Mouse (Mus musculus): Measurements from ENCODE around the gene Ermn. TPM values are rescaled to one million over a fixed set of nuclear protein-coding genes. Genes with fewer than 3 reads are reported as not detected.

Gene Ermn
- total RNA-seq (2018; cell fraction: chromatin; rRNA removed): not detected
- not detected for total RNA-seq (2018; cell fraction: cytosol; rRNA removed)
- not detected for total RNA-seq (2018; cell fraction: nucleus; rRNA removed)
- polyA plus RNA-seq (2018): not detected in 3 replicates

DNA sequence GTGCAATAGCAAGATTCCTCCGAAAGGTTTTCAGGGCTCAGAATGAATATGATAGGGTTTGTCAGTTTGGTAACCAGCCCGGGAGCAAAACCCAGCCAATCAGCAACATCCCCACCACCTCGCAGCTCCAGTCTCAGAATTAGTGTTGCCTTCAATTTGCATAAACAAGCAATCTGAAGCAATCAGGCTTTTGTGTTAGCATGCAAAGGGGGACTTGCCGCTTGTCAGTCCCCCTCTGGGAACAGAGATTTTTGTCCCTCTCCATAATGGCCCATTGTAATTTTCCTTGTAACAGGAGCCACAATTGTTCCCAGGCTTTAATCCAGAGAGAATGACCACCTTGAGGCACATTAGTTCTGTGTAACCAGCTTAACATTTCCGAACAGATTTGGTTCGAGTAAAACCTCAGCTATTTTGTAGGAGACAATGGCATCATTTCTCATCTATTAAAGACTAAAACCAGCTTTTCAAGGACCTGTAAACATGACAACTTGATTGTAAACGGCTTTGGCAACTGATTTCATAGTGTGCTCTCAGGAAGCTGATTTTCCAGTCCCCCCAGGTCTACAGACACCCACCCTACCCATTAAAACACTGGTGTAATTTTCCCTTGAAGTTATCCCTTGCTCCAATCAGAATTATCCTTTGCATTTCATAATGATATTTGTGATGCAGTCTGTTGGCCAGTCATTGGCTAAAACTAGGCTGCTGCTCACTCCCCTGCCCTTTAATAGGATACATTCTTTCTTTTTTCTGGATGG is at the start of gene Ermn:
Ermn (minus strand) TSS at position 44 of the 761 bp plus-strand sequence.
- Histone ChIP-seq H3K36me3 (ENCODE audit: inconsistent target) (no peaks in the 10 kb centered on the region), H3K27ac (no peak within 1 kb of the TSS), H3K79me2 (ENCODE audit: inconsistent target) (no peaks in the 10 kb centered on the region), H3K4me3 (ENCODE audit: inconsistent target) (no peak within 1 kb of the TSS)
- WGBS (ENCODE audit: missing documents): 87% methylated on average over 7 of the region's 7 CpGs

- Histone ChIP-seq H3K36me3 (ENCODE audit: inconsistent target) (no peaks in the 10 kb centered on the region), H3K27ac (no peak overlapping the region), H3K4me3 (ENCODE audit: inconsistent target) (no peak overlapping the region), H3K79me2 (ENCODE audit: inconsistent target) (no peaks in the 10 kb centered on the region)
- WGBS (ENCODE audit: missing documents): 100% methylated on average over 1 of the region's 1 CpGs
Measured at GRCm38 (mm10) chr2:58094818-58095217, 42.2 kb upstream of the Ermn start.

- H3K4me3 ChIP-seq (ENCODE audit: inconsistent target): no peak overlapping the region
Measured at GRCm38 (mm10) chr2:58086420-58086819, 33.8 kb upstream of the Ermn start.

DNA sequence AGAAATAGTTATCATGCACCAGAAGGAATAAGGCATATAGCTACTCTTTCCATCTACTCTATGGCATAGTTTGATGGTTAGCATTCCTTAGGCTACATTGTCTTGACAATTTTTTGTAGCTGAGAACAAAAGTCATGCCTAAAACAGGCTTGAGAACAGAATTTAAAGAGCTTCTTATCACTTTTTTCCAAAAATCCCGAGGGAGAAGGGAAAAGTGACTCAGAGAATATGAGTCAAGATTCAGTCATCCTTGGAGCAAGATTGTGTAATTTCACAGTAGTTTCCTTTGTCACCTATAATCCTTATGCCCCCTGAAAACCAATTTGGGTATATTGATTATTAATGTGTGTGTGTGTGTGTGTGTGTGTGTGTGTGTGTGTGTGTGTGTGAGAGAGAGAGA is 27.2 kb upstream of the Ermn start:
- H3K4me3 ChIP-seq (ENCODE audit: inconsistent target): no peak overlapping the region
- H3K36me3 ChIP-seq (ENCODE audit: inconsistent target): no peaks in the 10 kb centered on the region
- no peak overlapping the region for H3K27ac ChIP-seq
- H3K79me2 ChIP-seq (ENCODE audit: inconsistent target): no peaks in the 10 kb centered on the region
- WGBS (ENCODE audit: missing documents): 82% methylated on average over 1 of the region's 1 CpGs

More at GRCm38 (mm10) chr2:58086420-58086819, 33.8 kb upstream of the Ermn start:
- WGBS (ENCODE audit: missing documents): 86% methylated on average over 1 of the region's 1 CpGs
- no peaks in the 10 kb centered on the region for H3K36me3 ChIP-seq (ENCODE audit: inconsistent target)
- H3K79me2 ChIP-seq (ENCODE audit: inconsistent target): no peaks in the 10 kb centered on the region
- no peak overlapping the region for H3K27ac ChIP-seq

GRCm38 (mm10) chr2:58055383-58055782 is 2.7 kb upstream of the Ermn start:
- H3K36me3 ChIP-seq (ENCODE audit: inconsistent target): no peaks in the 10 kb centered on the region
- no peak overlapping the region for H3K27ac ChIP-seq
- H3K4me3 ChIP-seq (ENCODE audit: inconsistent target): no peak overlapping the region
- H3K79me2 ChIP-seq (ENCODE audit: inconsistent target): no peaks in the 10 kb centered on the region

DNA sequence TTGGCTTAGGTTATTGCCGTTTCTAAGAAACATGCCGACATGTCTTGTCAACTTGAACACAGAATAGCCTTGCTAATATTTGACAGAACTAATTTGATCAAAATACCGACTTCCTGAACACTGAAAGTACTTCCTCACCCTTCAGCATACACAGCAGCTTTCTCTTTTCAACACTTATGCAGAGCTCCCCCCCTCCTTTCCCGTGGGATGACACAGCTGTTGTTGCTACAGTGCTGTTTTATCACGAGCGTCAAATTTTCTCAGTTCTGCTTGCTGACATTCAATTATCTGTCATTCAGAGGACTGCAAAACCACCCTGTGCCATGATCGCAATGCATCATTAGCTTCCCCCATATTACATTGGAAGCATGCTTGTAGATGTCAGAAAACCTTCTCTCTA is 10.8 kb downstream of the Ermn start:
- Histone ChIP-seq H3K79me2 (ENCODE audit: inconsistent target) (no peaks in the 10 kb centered on the region), H3K4me3 (ENCODE audit: inconsistent target) (no peak overlapping the region), H3K27ac (no peak overlapping the region), H3K36me3 (ENCODE audit: inconsistent target) (no peaks in the 10 kb centered on the region)
- 15% methylated on average over 7 of the region's 7 CpGs for WGBS (ENCODE audit: missing documents)

GRCm38 (mm10) chr2:58036926-58037325 is 15.7 kb downstream of the Ermn start:
- no peak overlapping the region for H3K4me3 ChIP-seq (ENCODE audit: inconsistent target)
- no peaks in the 10 kb centered on the region for H3K79me2 ChIP-seq (ENCODE audit: inconsistent target)
- no peak overlapping the region for H3K27ac ChIP-seq
- no peaks in the 10 kb centered on the region for H3K36me3 ChIP-seq (ENCODE audit: inconsistent target)
- 19% methylated on average over 2 of the region's 2 CpGs for WGBS (ENCODE audit: missing documents)

- no peaks in the 10 kb centered on the region for H3K79me2 ChIP-seq (ENCODE audit: inconsistent target)
- H3K4me3 ChIP-seq (ENCODE audit: inconsistent target): no peak overlapping the region
- H3K27ac ChIP-seq: no peak overlapping the region
- no peaks in the 10 kb centered on the region for H3K36me3 ChIP-seq (ENCODE audit: inconsistent target)
- WGBS (ENCODE audit: missing documents): 8% methylated on average over 4 of the region's 4 CpGs
Measured at GRCm38 (mm10) chr2:58035635-58036034, 17.0 kb downstream of the Ermn start.

DNA sequence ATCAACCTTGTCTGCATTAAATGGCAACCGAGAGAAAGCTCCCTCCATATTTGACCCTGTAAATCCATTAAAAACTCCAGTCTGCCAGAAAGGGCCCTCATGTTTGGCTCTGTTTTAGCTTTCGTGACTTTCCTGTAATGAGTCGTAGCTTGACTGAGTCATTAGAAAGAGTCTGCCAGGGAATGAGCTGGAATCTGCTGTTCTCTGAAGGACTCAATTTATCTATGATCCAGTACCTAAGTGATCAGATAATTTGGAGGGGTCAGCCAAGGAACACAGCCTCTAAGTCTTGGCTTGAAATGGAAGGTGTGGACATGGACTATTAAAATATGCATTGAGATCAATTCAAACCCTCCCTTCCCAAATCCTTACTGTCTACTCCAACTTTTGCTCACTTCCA is 21.2 kb downstream of the Ermn start:
- H3K4me3 ChIP-seq (ENCODE audit: inconsistent target): no peak overlapping the region
- H3K27ac ChIP-seq: no peak overlapping the region
- H3K36me3 ChIP-seq (ENCODE audit: inconsistent target): no peaks in the 10 kb centered on the region
- H3K79me2 ChIP-seq (ENCODE audit: inconsistent target): no peaks in the 10 kb centered on the region
- 91% methylated on average over 3 of the region's 3 CpGs for WGBS (ENCODE audit: missing documents)

GRCm38 (mm10) chr2:58029404-58029803 is 23.3 kb downstream of the Ermn start:
- H3K4me3 ChIP-seq (ENCODE audit: inconsistent target): no peak overlapping the region
- no peaks in the 10 kb centered on the region for H3K36me3 ChIP-seq (ENCODE audit: inconsistent target)
- H3K27ac ChIP-seq: no peak overlapping the region
- WGBS (ENCODE audit: missing documents): 23% methylated on average over 7 of the region's 7 CpGs
- no peaks in the 10 kb centered on the region for H3K79me2 ChIP-seq (ENCODE audit: inconsistent target)

- no peak overlapping the region for H3K27ac ChIP-seq
- no peaks in the 10 kb centered on the region for H3K36me3 ChIP-seq (ENCODE audit: inconsistent target)
- 97% methylated on average over 4 of the region's 5 CpGs for WGBS (ENCODE audit: missing documents)
Measured at GRCm38 (mm10) chr2:58026740-58027139, 25.9 kb downstream of the Ermn start.

DNA sequence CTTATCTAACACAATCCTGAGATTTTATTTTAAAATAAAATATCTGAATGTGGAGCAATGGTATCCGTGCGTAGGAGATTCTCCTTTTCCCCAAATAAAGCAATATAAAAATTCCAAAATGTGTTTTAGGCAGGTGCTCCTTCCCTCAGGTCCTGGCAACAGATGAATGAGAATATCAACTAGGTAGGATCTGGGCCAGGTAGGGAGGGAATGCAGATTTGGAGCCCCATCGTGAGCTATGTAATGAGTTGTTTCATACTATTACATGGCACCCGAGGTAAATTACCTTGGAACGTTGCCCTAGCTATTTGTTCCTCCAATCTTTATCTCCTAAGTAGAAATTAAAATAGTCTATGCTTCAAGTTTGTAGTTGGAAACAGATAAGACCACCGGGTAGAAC is 29.1 kb downstream of the Ermn start:
- no peaks in the 10 kb centered on the region for H3K36me3 ChIP-seq (ENCODE audit: inconsistent target)
- WGBS (ENCODE audit: missing documents): 98% methylated on average over 5 of the region's 6 CpGs
- no peak overlapping the region for H3K27ac ChIP-seq
- H3K79me2 ChIP-seq (ENCODE audit: inconsistent target): no peaks in the 10 kb centered on the region
- no peak overlapping the region for H3K4me3 ChIP-seq (ENCODE audit: inconsistent target)

More at GRCm38 (mm10) chr2:58026740-58027139, 25.9 kb downstream of the Ermn start:
- no peak overlapping the region for H3K4me3 ChIP-seq (ENCODE audit: inconsistent target)
- no peaks in the 10 kb centered on the region for H3K79me2 ChIP-seq (ENCODE audit: inconsistent target)

GRCm38 (mm10) chr2:58007081-58007480 is 45.6 kb downstream of the Ermn start:
- WGBS (ENCODE audit: missing documents): 90% methylated on average over 5 of the region's 5 CpGs
- Histone ChIP-seq H3K36me3 (ENCODE audit: inconsistent target) (no peaks in the 10 kb centered on the region), H3K4me3 (ENCODE audit: inconsistent target) (no peak overlapping the region), H3K79me2 (ENCODE audit: inconsistent target) (no peaks in the 10 kb centered on the region), H3K27ac (no peak overlapping the region)

- H3K36me3 ChIP-seq (ENCODE audit: inconsistent target): no peaks in the 10 kb centered on the region
- no peak overlapping the region for H3K4me3 ChIP-seq (ENCODE audit: inconsistent target)
- no peak overlapping the region for H3K27ac ChIP-seq
- no peaks in the 10 kb centered on the region for H3K79me2 ChIP-seq (ENCODE audit: inconsistent target)
- 67% methylated on average over 3 of the region's 3 CpGs for WGBS (ENCODE audit: missing documents)
Measured at GRCm38 (mm10) chr2:58001497-58001896, 51.2 kb downstream of the Ermn start.

GRCm38 (mm10) chr2:57997752-57998430 is 54.8 kb downstream of the Ermn start, which contains the start of gene Galnt5:
Gene Galnt5, plus strand, starts transcription at chr2:57997884.
- WGBS (ENCODE audit: missing documents): 19% methylated on average over 12 of the region's 12 CpGs
- H3K36me3 ChIP-seq (ENCODE audit: inconsistent target): no peaks in the 10 kb centered on the region
- H3K4me3 ChIP-seq (ENCODE audit: inconsistent target): no peak within 1 kb of the TSS
- H3K27ac ChIP-seq: no peak within 1 kb of the TSS
- no peaks in the 10 kb centered on the region for H3K79me2 ChIP-seq (ENCODE audit: inconsistent target)

Measured in macrophage (primary cell).